Mouse (Mus musculus): ENCODE data around the gene Apopt1.

GRCm38 (mm10) chr12:111727956-111728355 is 14.9 kb downstream of the Apopt1 start:
- TF ChIP-seq TAL1 (IDR thresholded peaks at IDR 0.05; ENCODE audit: low read length) (no peak), GATA1 (IDR thresholded peaks at IDR 0.05; ENCODE audit: low read length) (no peak)

All from erythroblast, embryonic 14.5 days (primary cell).